Mouse (Mus musculus) lung, embryonic 15.5 days (tissue): Measurements from ENCODE around the gene Azin2. TPM values are rescaled to one million over a fixed set of nuclear protein-coding genes. Genes with fewer than 3 reads are reported as not detected.
A peak's percentile ranks its signal among the peaks of the same experiment; 100 is the strongest.

Experiments used
- ATAC-seq: fragments of 200-750 bp; cut with Nextera tagmentation; 2 replicates; pipeline ENCODE4 v1.8.0; 2017; ENCODE audit warnings: moderate number of reproducible peaks, borderline replicate concordance; ENCODE audit not compliant: low FRiP score, low TSS enrichment; ENCODE audit errors: extremely low read depth
- H3K27ac ChIP-seq: fragments of 300-500 bp; sonication (generic); 2 replicates; pipeline ENCODE4 v1.5.1; 2015; ENCODE audit warnings: moderate library complexity, mild to moderate bottlenecking, inconsistent platforms
- H3K27me3 ChIP-seq: fragments of 300-500 bp; sonication (generic); 2 replicates; pipeline ENCODE4 v1.6.1; 2015; ENCODE audit warnings: inconsistent platforms
- H3K36me3 ChIP-seq: fragments of 300-500 bp; sonication (generic); 2 replicates; pipeline ENCODE4 v1.6.1; 2015; ENCODE audit warnings: inconsistent platforms
- H3K4me1 ChIP-seq: fragments of 300-500 bp; sonication (generic); 2 replicates; pipeline ENCODE4 v1.6.1; 2015; ENCODE audit warnings: inconsistent platforms
- H3K4me2 ChIP-seq: fragments of 300-500 bp; sonication (generic); 2 replicates; pipeline ENCODE4 v1.6.1; 2015; ENCODE audit warnings: inconsistent platforms, mild to moderate bottlenecking, moderate library complexity
- H3K4me3 ChIP-seq: fragments of 300-500 bp; sonication (generic); 2 replicates; pipeline ENCODE4 v1.5.1; 2015; ENCODE audit warnings: mild to moderate bottlenecking, inconsistent platforms
- H3K9ac ChIP-seq: fragments of 300-500 bp; sonication (generic); 2 replicates; pipeline ENCODE4 v1.6.1; 2015; ENCODE audit warnings: inconsistent platforms
- H3K9me3 ChIP-seq: fragments of 300-500 bp; sonication (generic); 2 replicates; pipeline ENCODE4 v1.6.1; 2016; ENCODE audit warnings: inconsistent platforms
- WGBS: fragments of 180-500 bp; shearing (Covaris S2); methylation state at CpG from one replicate; pipeline ENCODE4 v1.1.7; 2015; 5-methylcytosine and 5-hydroxymethylcytosine counted together
- polyA plus RNA-seq: library from polyadenylated mRNA; unstranded; fragments of >200 nt; fragmentation: Nextera tagmentation; extraction: Ambion mirVana; gene quantifications from 2 replicates; pipeline ENCODE4 v1.2.1, GENCODE M21; 2015

Gene Azin2
- polyA plus RNA-seq, 1 experiment from 2014 or later = 22.5 TPM

DNA sequence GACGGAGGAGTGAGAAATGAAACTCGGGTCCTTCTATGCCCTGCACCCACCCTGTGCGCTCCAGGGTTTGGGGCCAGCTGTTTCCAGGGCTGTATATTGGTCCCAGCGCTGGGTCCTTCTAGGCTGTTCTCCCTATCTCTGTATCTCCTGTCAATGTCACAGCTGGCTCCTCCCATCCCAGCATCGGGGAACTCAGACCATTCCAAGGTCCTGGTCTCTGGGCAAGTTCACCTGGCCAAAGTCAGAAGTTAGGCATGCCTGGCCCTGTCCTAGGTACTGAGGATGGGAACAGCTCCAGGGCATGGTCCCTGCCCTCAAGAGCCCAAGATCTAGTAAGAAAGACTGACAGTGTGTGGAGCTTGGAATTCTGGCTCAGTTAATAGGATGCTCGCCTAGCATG, 70.5 kb downstream of the Azin2 start:
- no peak overlapping the region for H3K9ac ChIP-seq
- no peaks in the 10 kb centered on the region for H3K9me3 ChIP-seq
- no peaks in the 10 kb centered on the region; the same call in 1 of the 2 replicates for H3K36me3 ChIP-seq
- WGBS = 70% methylated on average over 6 of the region's 6 CpGs
- 0 out of 2 replicates have a peak, but pooled peaks have one; percentile 32 for ATAC-seq
- no peak overlapping the region for H3K4me2 ChIP-seq
- peak overlapping the region; percentile 67; the same call in 1 of the 2 replicates for H3K27ac ChIP-seq
- H3K27me3 ChIP-seq = no peaks in the 10 kb centered on the region
- H3K4me3 ChIP-seq = no peak overlapping the region
- H3K4me1 ChIP-seq = peaks cover 28% of the 10 kb centered on the region

DNA sequence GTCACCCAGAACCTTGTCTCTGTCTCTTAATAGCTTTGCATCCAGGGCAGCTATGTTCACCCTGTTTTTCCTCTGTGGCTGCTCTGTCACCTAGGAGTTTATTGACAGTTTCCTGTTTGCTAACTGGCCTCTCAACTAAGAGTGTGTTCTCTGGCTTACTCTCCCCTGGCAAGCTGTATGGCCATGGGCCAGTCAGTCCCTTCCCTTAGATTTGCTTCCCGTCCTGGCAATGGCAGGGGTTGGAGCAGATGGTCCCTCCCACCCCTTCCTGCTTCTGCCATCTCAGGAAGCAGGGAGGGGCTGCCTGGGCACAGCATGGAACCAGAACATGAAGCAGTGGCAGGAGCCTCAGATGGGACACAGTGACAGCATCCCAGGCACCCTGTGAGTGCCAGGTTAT, 71.1 kb downstream of the Azin2 start:
- peaks cover 34% of the 10 kb centered on the region for H3K4me1 ChIP-seq
- no peak overlapping the region for H3K4me2 ChIP-seq
- no peaks in the 10 kb centered on the region for H3K27me3 ChIP-seq
- H3K4me3 ChIP-seq = no peak overlapping the region
- H3K9me3 ChIP-seq = no peaks in the 10 kb centered on the region
- no peak overlapping the region for H3K9ac ChIP-seq
- H3K27ac ChIP-seq = peak overlapping the region; percentile 67
- WGBS = 0% methylated on average over 1 of the region's 1 CpGs
- ATAC-seq = peak; percentile 75
- no peaks in the 10 kb centered on the region; the same call in 1 of the 2 replicates for H3K36me3 ChIP-seq

DNA sequence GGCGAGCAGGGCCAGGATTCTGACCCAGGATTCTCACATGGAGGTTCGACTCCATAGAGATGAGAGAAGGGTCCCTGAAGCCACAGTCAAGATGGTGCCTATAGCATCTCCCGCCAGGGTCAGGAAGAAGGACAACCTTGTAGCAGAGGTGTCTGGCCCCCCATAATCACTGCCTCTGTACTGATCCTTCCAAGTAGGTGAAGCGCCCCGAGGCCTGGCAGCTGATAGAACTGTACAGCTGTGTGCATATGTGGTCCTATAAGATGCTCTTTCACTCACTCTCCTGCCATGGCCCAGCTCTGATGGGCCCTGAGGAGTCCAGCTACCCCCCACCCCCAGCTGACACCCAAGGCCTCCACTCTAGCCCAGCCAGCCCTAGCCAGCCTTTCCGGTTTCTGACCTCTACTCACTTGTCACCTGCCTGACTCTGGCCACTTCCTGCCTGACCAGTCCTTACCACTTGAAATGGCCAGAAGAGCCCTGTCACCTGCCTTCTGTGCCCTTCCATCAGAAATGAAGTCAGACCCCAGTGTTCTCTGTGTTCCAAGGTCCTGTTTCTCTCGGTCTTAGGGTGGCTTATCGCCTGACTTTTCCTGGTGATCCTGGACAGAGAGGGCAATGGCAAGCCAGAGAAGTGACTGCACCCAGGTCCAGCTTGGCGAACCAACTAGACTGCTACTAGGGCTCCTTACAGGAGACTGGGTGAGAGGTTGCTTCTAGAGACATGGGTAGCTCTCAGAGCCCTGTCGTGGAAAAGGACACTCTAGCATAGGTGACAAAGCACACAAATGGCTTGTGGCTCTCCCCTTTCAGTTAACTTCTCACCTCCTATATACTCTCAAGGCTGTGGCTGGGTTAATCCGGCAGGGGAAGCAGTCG, 72.3 kb downstream of the Azin2 start:
- no peak overlapping the region; the same call in 1 of the 2 replicates for H3K27ac ChIP-seq
- H3K36me3 ChIP-seq = no peaks in the 10 kb centered on the region; the same call in 1 of the 2 replicates
- H3K27me3 ChIP-seq = peaks cover 6% of the 10 kb centered on the region; the same call in 1 of the 2 replicates
- WGBS = 71% methylated on average over 12 of the region's 12 CpGs
- no peak overlapping the region for H3K4me3 ChIP-seq
- no peak overlapping the region for H3K4me2 ChIP-seq
- ATAC-seq = no peak
- H3K9ac ChIP-seq = no peak overlapping the region
- no peaks in the 10 kb centered on the region for H3K9me3 ChIP-seq
- H3K4me1 ChIP-seq = peaks cover 34% of the 10 kb centered on the region

DNA sequence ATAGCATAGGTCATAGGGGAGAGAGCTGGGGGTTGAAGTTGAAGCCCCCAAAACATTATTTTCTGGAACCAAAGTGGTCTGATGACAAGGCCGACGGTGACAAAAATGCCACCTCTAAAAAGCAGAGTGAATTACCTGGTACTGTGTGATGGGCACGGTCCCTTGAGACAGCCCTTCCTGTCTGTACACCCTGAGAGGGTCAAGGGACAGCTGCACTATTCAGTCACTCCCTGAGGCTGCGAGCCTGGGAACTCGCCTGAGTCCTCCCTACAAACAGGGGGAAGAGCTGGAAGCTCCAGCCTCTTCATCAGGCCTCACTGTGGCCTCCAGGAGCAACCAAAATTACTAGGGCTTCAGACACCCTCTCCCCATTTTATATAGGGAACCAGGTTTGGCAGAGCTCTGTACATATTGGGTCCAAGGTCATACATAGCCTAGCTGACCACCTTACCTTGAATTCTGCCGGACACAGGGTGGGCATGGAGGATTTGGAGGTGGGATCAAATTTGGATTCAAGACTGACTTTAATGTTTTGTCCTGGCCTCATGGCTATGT, 73.7 kb downstream of the Azin2 start:
- H3K4me1 ChIP-seq = peaks cover 42% of the 10 kb centered on the region
- H3K36me3 ChIP-seq = no peaks in the 10 kb centered on the region; the same call in 1 of the 2 replicates
- no peak overlapping the region for H3K4me3 ChIP-seq
- peaks cover 6% of the 10 kb centered on the region; the same call in 1 of the 2 replicates for H3K27me3 ChIP-seq
- 85% methylated on average over 6 of the region's 6 CpGs for WGBS
- H3K27ac ChIP-seq = no peak overlapping the region
- ATAC-seq = no peak
- no peaks in the 10 kb centered on the region for H3K9me3 ChIP-seq
- H3K9ac ChIP-seq = no peak overlapping the region
- H3K4me2 ChIP-seq = no peak overlapping the region

DNA sequence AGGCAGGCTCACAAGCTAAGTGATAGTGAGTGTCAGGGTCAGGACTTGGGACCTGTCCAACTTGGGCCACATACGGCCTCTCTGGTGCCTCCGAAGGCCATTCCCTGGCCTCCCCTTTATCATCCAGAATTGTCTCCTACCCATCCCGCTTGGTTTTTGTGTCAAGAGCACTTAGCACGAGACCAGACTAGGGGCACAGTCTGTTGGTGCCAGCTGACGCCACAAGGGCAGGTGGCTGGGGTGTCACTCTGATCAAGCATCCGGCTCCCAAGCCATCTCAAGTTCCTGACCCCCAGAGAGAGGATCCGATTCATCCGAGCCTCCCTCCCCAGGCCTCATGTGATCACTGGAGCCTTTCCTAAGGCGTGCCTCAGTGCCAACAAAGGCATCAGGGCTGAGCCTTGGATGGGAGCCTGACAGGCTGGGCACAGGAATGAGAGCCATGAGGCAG, 74.6 kb downstream of the Azin2 start:
- 69% methylated on average over 9 of the region's 9 CpGs for WGBS
- peaks cover 47% of the 10 kb centered on the region for H3K4me1 ChIP-seq

DNA sequence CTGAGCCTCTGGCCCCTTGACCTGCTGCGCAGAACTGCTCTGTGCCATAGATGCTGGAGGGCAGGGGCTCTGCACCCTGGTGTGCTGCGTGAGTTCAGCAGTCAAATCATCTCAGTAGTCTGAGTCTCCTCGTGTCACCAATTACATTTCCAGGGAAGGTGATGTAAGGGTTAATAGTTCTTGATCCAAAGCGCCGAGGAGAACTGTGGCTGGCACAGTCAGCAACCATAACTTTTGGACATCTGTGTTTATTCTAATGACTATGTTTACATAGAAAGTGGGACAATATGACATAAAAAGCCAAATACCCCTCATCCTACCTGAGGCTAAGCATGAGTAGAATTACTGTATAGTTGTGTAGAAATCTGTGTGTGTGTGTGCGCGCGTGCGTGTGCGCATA, 75.2 kb downstream of the Azin2 start:
- H3K9me3 ChIP-seq = no peaks in the 10 kb centered on the region
- peaks cover 6% of the 10 kb centered on the region; the same call in 1 of the 2 replicates for H3K27me3 ChIP-seq
- no peak overlapping the region for H3K9ac ChIP-seq
- no peaks in the 10 kb centered on the region; the same call in 1 of the 2 replicates for H3K36me3 ChIP-seq
- 70% methylated on average over 10 of the region's 10 CpGs for WGBS
- peaks cover 44% of the 10 kb centered on the region for H3K4me1 ChIP-seq
- no peak overlapping the region for H3K4me3 ChIP-seq
- H3K27ac ChIP-seq = no peak overlapping the region
- H3K4me2 ChIP-seq = no peak overlapping the region
- no peak for ATAC-seq

More for the DNA sequence above, 74.6 kb downstream of the Azin2 start:
- H3K4me3 ChIP-seq = no peak overlapping the region
- H3K27ac ChIP-seq = no peak overlapping the region
- H3K9ac ChIP-seq = no peak overlapping the region
- no peak overlapping the region for H3K4me2 ChIP-seq
- H3K9me3 ChIP-seq = no peaks in the 10 kb centered on the region
- peaks cover 6% of the 10 kb centered on the region; the same call in 1 of the 2 replicates for H3K27me3 ChIP-seq
- no peaks in the 10 kb centered on the region; the same call in 1 of the 2 replicates for H3K36me3 ChIP-seq
- ATAC-seq = no peak

DNA sequence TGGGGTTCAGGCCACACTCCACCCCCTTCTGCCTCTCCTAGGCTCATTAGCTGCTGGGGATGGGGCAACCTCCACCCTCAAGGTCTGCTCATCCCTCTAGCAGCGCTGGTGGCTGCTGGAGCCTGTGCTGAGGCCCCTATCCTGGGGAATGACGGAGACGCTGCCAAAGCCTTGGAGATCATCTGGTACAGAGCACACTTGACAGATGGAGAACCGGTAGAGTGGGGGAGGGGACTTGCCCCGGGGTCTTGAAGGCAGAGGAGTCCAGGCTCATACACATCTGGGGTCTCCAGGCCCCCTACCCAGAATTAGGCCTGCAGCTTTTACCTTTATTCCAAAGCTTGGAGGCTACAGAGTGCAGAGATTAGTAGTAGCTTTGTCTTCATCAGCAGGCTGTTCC, 75.7 kb downstream of the Azin2 start:
- Histone ChIP-seq H3K4me2 (no peak overlapping the region), H3K4me3 (no peak overlapping the region), H3K9me3 (no peaks in the 10 kb centered on the region), H3K9ac (no peak overlapping the region), H3K4me1 (peaks cover 40% of the 10 kb centered on the region), H3K27ac (no peak overlapping the region), H3K36me3 (no peaks in the 10 kb centered on the region; the same call in 1 of the 2 replicates), H3K27me3 (peaks cover 6% of the 10 kb centered on the region; the same call in 1 of the 2 replicates)
- ATAC-seq = no peak
- WGBS = 56% methylated on average over 5 of the region's 5 CpGs

DNA sequence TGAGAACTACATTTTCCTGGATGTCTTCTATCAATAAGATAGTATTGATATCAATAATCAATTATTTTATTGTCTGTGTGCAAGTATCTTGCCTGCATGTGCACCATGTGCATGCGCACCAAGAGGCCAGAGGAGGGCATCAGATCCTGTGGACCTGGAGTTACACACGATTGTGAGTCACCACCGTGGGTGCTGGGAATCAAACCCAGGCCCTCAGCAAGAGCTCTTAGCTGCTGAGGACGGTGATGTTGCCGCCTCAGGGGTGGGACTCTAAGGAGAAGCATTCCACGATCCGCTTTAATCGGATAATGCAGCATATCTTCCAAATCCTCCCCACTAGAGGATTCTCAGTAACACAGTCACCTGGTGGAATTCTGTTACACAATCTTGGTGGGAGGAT, 76.7 kb downstream of the Azin2 start:
- Histone ChIP-seq H3K36me3 (no peaks in the 10 kb centered on the region; the same call in 1 of the 2 replicates), H3K9me3 (peaks cover 4% of the 10 kb centered on the region; the same call in 1 of the 2 replicates), H3K4me2 (no peak overlapping the region), H3K9ac (no peak overlapping the region), H3K27me3 (peaks cover 6% of the 10 kb centered on the region; the same call in 1 of the 2 replicates), H3K4me1 (peaks cover 29% of the 10 kb centered on the region), H3K4me3 (no peak overlapping the region), H3K27ac (no peak overlapping the region)
- ATAC-seq = no peak
- 96% methylated on average over 8 of the region's 8 CpGs for WGBS

DNA sequence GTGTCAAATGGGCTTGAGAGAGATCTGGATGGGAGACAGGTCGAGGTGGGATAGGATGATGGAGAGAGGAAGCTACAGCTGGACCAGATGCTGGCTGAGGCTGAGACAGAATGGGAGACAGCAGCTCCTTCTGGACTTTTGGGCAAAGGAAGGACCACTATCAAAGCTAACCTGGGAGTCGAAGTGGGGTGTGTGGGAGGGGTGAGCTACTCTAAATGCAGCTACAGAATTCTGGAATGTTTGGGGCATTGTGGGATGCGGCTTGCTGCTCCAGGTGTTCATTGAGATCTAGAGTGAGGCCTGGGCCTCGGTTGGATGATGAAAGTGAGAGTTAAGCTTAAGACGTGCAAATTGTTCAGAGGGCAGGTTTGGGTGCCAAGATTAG, 77.5 kb downstream of the Azin2 start:
- Histone ChIP-seq H3K4me2 (peak overlapping the region; percentile 100), H3K27me3 (peaks cover 6% of the 10 kb centered on the region; the same call in 1 of the 2 replicates), H3K4me3 (peak overlapping the region; percentile 83), H3K36me3 (no peaks in the 10 kb centered on the region; the same call in 1 of the 2 replicates), H3K9me3 (peaks cover 4% of the 10 kb centered on the region; the same call in 1 of the 2 replicates), H3K9ac (no peak overlapping the region), H3K4me1 (peaks cover 23% of the 10 kb centered on the region), H3K27ac (no peak overlapping the region)
- ATAC-seq = no peak
- WGBS = 38% methylated on average over 5 of the region's 5 CpGs

DNA sequence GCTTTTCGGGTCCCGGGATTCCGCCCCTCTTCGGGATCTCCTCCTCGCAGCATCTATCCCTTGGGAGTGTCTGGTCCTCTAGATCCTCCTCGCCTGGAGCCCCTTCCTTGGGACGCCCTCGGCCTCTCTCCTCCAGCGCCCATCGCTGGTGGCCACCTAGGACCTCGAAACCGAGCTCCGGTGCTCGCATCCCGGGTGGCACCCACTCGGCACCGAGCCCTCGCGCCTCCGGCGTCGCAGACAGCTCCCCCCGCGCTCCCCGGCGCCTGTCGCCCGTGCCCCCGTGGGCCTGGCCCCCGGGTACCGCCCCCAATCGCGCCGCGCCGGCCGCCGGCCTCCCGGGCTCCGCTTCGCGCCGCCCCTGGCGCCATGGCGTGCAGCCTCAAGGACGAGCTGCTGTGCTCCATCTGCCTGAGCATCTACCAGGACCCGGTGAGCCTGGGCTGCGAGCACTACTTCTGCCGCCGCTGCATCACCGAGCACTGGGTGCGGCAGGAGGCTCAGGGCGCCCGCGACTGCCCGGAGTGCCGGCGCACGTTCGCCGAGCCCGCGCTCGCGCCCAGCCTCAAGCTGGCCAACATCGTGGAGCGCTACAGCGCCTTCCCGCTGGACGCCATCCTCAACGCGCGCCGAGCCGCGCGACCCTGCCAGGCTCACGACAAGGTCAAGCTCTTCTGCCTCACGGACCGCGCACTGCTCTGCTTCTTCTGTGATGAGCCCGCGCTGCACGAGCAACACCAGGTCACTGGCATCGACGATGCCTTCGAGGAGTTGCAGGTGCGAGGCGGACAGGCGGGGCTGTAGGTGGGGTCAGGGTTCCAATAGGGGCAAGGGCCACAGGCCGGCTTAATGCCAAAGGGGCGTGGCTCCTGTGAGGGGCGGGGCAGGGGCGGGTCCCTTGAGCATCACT, 78.2 kb downstream of the Azin2 start:
- Histone ChIP-seq H3K9me3 (peaks cover 4% of the 10 kb centered on the region; the same call in 1 of the 2 replicates), H3K4me3 (peak overlapping the region; percentile 83), H3K4me2 (peak overlapping the region; percentile 100), H3K27ac (peak overlapping the region; percentile 43), H3K36me3 (no peaks in the 10 kb centered on the region; the same call in 1 of the 2 replicates), H3K9ac (peak overlapping the region; percentile 63), H3K27me3 (peaks cover 6% of the 10 kb centered on the region; the same call in 1 of the 2 replicates), H3K4me1 (peaks cover 25% of the 10 kb centered on the region)
- ATAC-seq = peak; percentile 47
- under 1% methylated on average over 85 of the region's 94 CpGs for WGBS

DNA sequence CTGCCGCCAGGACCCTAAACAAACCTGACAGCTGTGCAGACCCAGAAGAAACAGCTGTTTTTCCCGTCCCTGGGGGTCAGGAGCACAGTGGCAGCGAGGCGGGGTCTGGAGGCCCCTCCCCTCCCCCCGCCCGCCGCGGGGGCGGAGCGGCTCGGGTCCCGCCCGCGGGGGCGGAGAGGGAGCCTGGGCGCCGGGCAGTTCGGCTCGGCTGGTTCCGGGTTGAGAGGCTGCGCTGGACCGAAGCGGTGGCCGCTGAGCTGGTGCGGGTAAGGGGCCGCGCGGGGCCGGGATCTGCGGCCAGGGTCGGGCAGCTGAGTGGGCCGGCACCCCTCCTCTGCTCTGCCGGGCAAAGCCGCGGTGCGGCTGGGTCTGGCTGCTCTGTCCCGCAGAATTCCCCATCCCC, 78.9 kb downstream of the Azin2 start, which contains the start of gene Trim62:
TSS of gene Trim62 (plus strand) at position 202 of the 403 bp plus-strand sequence.
- peak; percentile 89 for ATAC-seq
- peaks cover 6% of the 10 kb centered on the region; the same call in 1 of the 2 replicates for H3K27me3 ChIP-seq
- H3K36me3 ChIP-seq = no peaks in the 10 kb centered on the region; the same call in 1 of the 2 replicates
- peaks cover 4% of the 10 kb centered on the region; the same call in 1 of the 2 replicates for H3K9me3 ChIP-seq
- under 1% methylated on average over 29 of the region's 37 CpGs for WGBS
- peak within 1 kb of the TSS; percentile 43 for H3K27ac ChIP-seq
- H3K9ac ChIP-seq = peak within 1 kb of the TSS; percentile 63
- H3K4me1 ChIP-seq = peaks cover 28% of the 10 kb centered on the region
- H3K4me2 ChIP-seq = peak within 1 kb of the TSS; percentile 100
- peak within 1 kb of the TSS; percentile 83 for H3K4me3 ChIP-seq
